Mouse (Mus musculus): ENCODE measurements at regions not wholly inside any gene's neighbourhood (a gene's known extent, or its start where the extent isn't known, plus 50 kb on each side); places are given as distances from the start of the nearest gene placed in this dataset.

DNA sequence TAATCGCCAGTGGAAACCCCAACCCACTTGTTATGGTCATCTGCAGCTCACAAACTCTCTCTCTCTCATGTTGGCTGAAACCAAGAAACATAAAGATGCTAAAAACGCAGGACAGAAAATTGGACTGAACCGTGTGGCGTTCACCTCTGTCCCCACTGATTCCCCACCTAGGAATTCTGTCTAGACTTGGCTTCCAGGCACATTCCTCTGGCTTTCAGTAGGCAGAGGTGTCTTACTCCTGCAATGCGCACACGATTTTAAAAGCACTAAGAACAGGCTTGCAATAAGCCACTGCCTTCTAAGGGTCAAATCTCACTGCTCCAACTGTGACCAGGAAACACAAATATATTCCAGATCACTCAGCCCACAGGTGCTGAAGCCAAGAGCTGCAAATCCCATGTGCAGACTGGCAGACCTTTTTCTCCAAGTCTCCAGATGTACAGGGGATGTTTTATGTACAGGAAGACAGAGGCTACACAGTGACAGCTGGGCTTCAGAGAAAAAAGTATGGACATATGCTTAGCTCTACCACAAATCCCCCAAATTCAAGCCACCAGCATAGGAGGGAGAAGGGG lies 758.3 kb downstream of the Inhba start:
- 66% methylated on average over 6 of the region's 6 CpGs for WGBS (ENCODE audit: insufficient replicate concordance)

DNA sequence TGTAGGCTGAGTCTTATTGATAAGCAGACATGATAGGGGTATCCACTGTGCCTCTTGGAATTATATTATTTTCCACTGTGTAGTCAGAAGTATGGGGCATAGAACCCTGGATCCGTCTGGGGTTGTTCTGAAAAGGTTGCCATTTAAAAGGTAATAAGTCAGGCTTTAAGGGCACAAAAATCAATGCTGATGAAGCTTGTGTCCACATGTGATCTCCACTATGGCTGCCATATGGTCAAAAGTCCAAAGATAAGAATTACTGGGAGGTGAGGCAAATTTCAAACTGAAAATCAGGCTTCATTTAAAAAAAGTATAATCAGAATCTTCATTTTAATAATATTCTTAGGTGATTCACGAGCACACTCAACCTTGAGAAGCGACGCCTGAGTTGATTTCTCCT lies 760.2 kb downstream of the Inhba start:
- no peak overlapping the region for H3K4me2 ChIP-seq
- ATAC-seq (replicated peaks; ENCODE audit: insufficient number of reproducible peaks, low FRiP score, low TSS enrichment), result no peak
- no peaks in the 10 kb centered on the region for H3K9me3 ChIP-seq (replicated peaks; ENCODE audit: control insufficient read depth, low read length)
- no peak overlapping the region for H3K9ac ChIP-seq (ENCODE audit: low read depth, low read length)
- 80% methylated on average over 4 of the region's 4 CpGs for whole genome bisulfite sequencing (ENCODE audit: insufficient replicate concordance)
- no peaks in the 10 kb centered on the region for H3K27me3 ChIP-seq (ENCODE audit: control insufficient read depth, insufficient read depth, low read length)
- no peaks in the 10 kb centered on the region for H3K4me1 ChIP-seq (ENCODE audit: control insufficient read depth, insufficient read depth, low read length)
- H3K4me3 ChIP-seq (ENCODE audit: low read depth, low read length), result no peak overlapping the region
- no peak overlapping the region for H3K27ac ChIP-seq (ENCODE audit: low read depth, low read length)
- H3K36me3 ChIP-seq (ENCODE audit: control insufficient read depth, insufficient read depth, low read length), result no peaks in the 10 kb centered on the region

More for the DNA sequence above, 758.3 kb downstream of the Inhba start:
- no peak overlapping the region for H3K9ac ChIP-seq (ENCODE audit: low read depth, low read length)
- H3K27me3 ChIP-seq (ENCODE audit: control insufficient read depth, insufficient read depth, low read length), result no peaks in the 10 kb centered on the region
- no peaks in the 10 kb centered on the region for H3K4me1 ChIP-seq (ENCODE audit: control insufficient read depth, insufficient read depth, low read length)
- no peaks in the 10 kb centered on the region for H3K36me3 ChIP-seq (ENCODE audit: control insufficient read depth, insufficient read depth, low read length)
- H3K27ac ChIP-seq (ENCODE audit: low read depth, low read length), result no peak overlapping the region
- no peaks in the 10 kb centered on the region for H3K9me3 ChIP-seq (replicated peaks; ENCODE audit: control insufficient read depth, low read length)
- H3K4me2 ChIP-seq, result no peak overlapping the region
- H3K4me3 ChIP-seq (ENCODE audit: low read depth, low read length), result no peak overlapping the region
- no peak for ATAC-seq (replicated peaks; ENCODE audit: insufficient number of reproducible peaks, low FRiP score, low TSS enrichment)

DNA sequence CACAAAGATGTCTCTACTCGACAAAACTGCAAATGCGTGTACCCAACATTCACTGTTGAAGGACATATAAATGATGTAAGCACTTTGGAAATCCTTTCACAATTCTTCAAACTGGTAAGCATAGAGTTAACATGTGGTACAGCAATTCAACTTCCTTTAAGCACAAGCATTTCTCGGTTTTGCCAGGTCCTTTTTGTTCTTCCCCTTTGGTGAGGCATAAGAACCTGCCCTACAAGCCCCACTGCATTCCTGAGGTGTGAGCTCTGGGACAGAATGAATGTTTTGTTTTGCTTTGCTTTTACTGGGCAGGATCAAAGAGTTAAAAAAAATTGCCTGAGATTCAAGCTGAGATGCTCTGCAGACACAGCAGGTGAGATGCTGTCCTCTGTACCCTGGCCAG lies 793.9 kb downstream of the Inhba start:
- no peak overlapping the region for H3K4me2 ChIP-seq
- ATAC-seq (replicated peaks; ENCODE audit: insufficient number of reproducible peaks, low FRiP score, low TSS enrichment), result no peak
- no peaks in the 10 kb centered on the region for H3K27me3 ChIP-seq (ENCODE audit: control insufficient read depth, insufficient read depth, low read length)
- no peaks in the 10 kb centered on the region for H3K9me3 ChIP-seq (replicated peaks; ENCODE audit: control insufficient read depth, low read length)
- no peaks in the 10 kb centered on the region for H3K4me1 ChIP-seq (ENCODE audit: control insufficient read depth, insufficient read depth, low read length)
- 48% methylated on average over 3 of the region's 3 CpGs for WGBS (ENCODE audit: insufficient replicate concordance)
- no peak overlapping the region for H3K4me3 ChIP-seq (ENCODE audit: low read depth, low read length)
- no peaks in the 10 kb centered on the region for H3K36me3 ChIP-seq (ENCODE audit: control insufficient read depth, insufficient read depth, low read length)
- H3K27ac ChIP-seq (ENCODE audit: low read depth, low read length), result no peak overlapping the region
- no peak overlapping the region for H3K9ac ChIP-seq (ENCODE audit: low read depth, low read length)
